Mouse (Mus musculus): ENCODE data around the gene Hoxc13.

Gene Hoxc13

DNA sequence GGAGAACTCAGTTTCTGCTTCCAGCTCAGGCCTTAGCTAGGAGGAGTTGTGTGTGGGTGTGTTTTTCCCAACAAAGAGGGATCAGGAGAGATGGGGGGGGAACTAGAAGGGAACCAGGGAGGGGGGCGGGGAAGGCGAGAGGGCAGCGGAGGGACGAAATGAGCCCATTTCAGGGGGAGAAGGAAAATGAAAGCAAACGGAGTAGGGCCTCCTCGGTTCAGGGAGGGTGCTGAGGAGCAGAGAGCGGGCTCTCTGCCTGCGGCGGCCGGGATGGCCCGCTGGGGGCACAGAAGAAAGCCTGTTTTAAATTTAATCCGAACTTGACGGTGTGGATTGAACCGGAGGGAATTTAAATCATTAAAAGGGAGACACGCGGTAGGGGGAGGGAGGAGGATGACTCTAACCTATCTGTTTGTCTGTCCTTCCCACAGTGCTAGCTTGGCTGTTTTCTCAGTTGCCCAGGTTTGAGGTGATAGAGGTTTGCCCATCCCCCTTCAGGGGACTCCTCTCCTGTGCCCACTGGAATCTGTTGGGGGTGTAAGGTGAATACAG lies 56.6 kb downstream of the Hoxc13 start:
- no peak for DNase-seq (ENCODE audit: low read depth, low spot score)
- no peaks in the 10 kb centered on the region for H3K36me3 ChIP-seq (ENCODE audit: control insufficient read depth, insufficient read depth, low read length, poor library complexity, severe bottlenecking)
- peaks cover 2% of the 10 kb centered on the region for H3K27me3 ChIP-seq (ENCODE audit: control insufficient read depth, insufficient read depth, low read length, poor library complexity, severe bottlenecking)

Measured in splenic B cell, adult 2 months (primary cell).